Mouse (Mus musculus) forebrain, embryonic 11.5 days (tissue): Measurements from ENCODE around the gene Nedd9. TPM values are rescaled to one million over a fixed set of nuclear protein-coding genes. Genes with fewer than 3 reads are reported as not detected.

Experiments used
- ATAC-seq: fragments of 200-750 bp; cut with Nextera tagmentation; replicated peaks from 2 replicates; pipeline ENCODE4 v1.8.0; 2017; ENCODE audit warnings: moderate TSS enrichment; ENCODE audit not compliant: low FRiP score
- DNase-seq: peaks from one replicate; pipeline ENCODE4 v3.0.0-alpha.2; 2017; ENCODE audit warnings: low spot score
- H3K27ac ChIP-seq: fragments of 300-500 bp; sonication (generic); 2 replicates; pipeline ENCODE4 v1.5.1; 2014; ENCODE audit warnings: low read depth, low read length
- H3K27me3 ChIP-seq: fragments of 300-500 bp; sonication (generic); 2 replicates; pipeline ENCODE4 v1.6.1; 2014; ENCODE audit warnings: mild to moderate bottlenecking, low read length, mixed read lengths; ENCODE audit not compliant: control insufficient read depth, insufficient read depth
- H3K36me3 ChIP-seq: fragments of 300-500 bp; sonication (generic); 2 replicates; pipeline ENCODE4 v1.6.1; 2014; ENCODE audit warnings: mild to moderate bottlenecking, low read length, moderate library complexity, mixed read lengths; ENCODE audit not compliant: control insufficient read depth, insufficient read depth
- H3K4me1 ChIP-seq: fragments of 300-500 bp; sonication (generic); replicated peaks from 2 replicates; pipeline ENCODE4 v1.6.1; 2014; ENCODE audit warnings: low read length, mixed read lengths; ENCODE audit not compliant: control insufficient read depth, insufficient read depth
- H3K4me2 ChIP-seq: fragments of 300-500 bp; sonication (generic); 2 replicates; pipeline ENCODE4 v1.6.1; 2014; ENCODE audit warnings: low read depth, mild to moderate bottlenecking, low read length, moderate library complexity, mixed read lengths; ENCODE audit not compliant: severe bottlenecking
- H3K4me3 ChIP-seq: fragments of 300-500 bp; sonication (generic); 2 replicates; pipeline ENCODE4 v1.5.1; 2014; ENCODE audit warnings: low read depth, low read length
- H3K9ac ChIP-seq: fragments of 300-500 bp; sonication (generic); 2 replicates; pipeline ENCODE4 v1.6.1; 2014; ENCODE audit warnings: low read length
- H3K9me3 ChIP-seq: fragments of 300-500 bp; sonication (generic); 2 replicates; pipeline ENCODE4 v1.6.1; 2016; ENCODE audit warnings: low read length, mixed read lengths; ENCODE audit not compliant: control insufficient read depth
- WGBS: fragments of 180-500 bp; shearing (Covaris S2); extraction: QIAGEN DNeasy Blood & Tissue Kit; methylation state at CpG from one replicate; pipeline ENCODE4 v1.1.7; 2014; 5-methylcytosine and 5-hydroxymethylcytosine counted together
- polyA plus RNA-seq: library from polyadenylated mRNA; unstranded; fragments of >200 nt; fragmentation: Nextera tagmentation; extraction: Ambion mirVana; gene quantifications from 2 replicates; pipeline ENCODE4 v1.2.1, GENCODE M21; 2014

The Nedd9 gene
- polyA plus RNA-seq, 1 experiment from 2014 or later = 27.0 TPM

GRCm38 (mm10) chr13:41487409-41487743 is 214 bp upstream of the Nedd9 start:
- H3K4me3 ChIP-seq = no peak overlapping the region
- H3K27ac ChIP-seq = no peak overlapping the region
- H3K36me3 ChIP-seq = no peaks in the 10 kb centered on the region
- ATAC-seq (no peak), DNase-seq (no peak)
- H3K27me3 ChIP-seq = no peaks in the 10 kb centered on the region
- no peaks in the 10 kb centered on the region; the same call in 1 of the 2 replicates for H3K4me1 ChIP-seq
- H3K4me2 ChIP-seq = no peak overlapping the region
- H3K9me3 ChIP-seq = no peaks in the 10 kb centered on the region
- 92% methylated on average over 2 of the region's 2 CpGs for WGBS
- no peak overlapping the region for H3K9ac ChIP-seq

GRCm38 (mm10) chr13:41483966-41484365 is 3.2 kb downstream of the Nedd9 start:
- Histone ChIP-seq H3K4me2 (no peak overlapping the region), H3K36me3 (no peaks in the 10 kb centered on the region), H3K4me3 (no peak overlapping the region), H3K9ac (no peak overlapping the region), H3K9me3 (no peaks in the 10 kb centered on the region), H3K4me1 (no peaks in the 10 kb centered on the region; the same call in 1 of the 2 replicates), H3K27ac (no peak overlapping the region), H3K27me3 (no peaks in the 10 kb centered on the region)
- DNase-seq = no peak
- WGBS = 90% methylated on average over 7 of the region's 7 CpGs
- no peak for ATAC-seq

- H3K27ac ChIP-seq = no peak overlapping the region
- ATAC-seq = peak; percentile 56
Measured at GRCm38 (mm10) chr13:41482408-41483011, 4.7 kb downstream of the Nedd9 start.

GRCm38 (mm10) chr13:41479737-41480435 is 7.3 kb downstream of the Nedd9 start:
- WGBS = 77% methylated on average over 14 of the region's 15 CpGs
- Histone ChIP-seq H3K4me2 (no peak overlapping the region), H3K4me1 (no peaks in the 10 kb centered on the region; the same call in 1 of the 2 replicates), H3K27ac (no peak overlapping the region), H3K4me3 (no peak overlapping the region), H3K36me3 (no peaks in the 10 kb centered on the region), H3K9ac (no peak overlapping the region), H3K27me3 (no peaks in the 10 kb centered on the region), H3K9me3 (no peaks in the 10 kb centered on the region)
- ATAC-seq = no peak
- DNase-seq = no peak

More at GRCm38 (mm10) chr13:41482408-41483011, 4.7 kb downstream of the Nedd9 start:
- Histone ChIP-seq H3K4me2 (no peak overlapping the region), H3K9me3 (no peaks in the 10 kb centered on the region), H3K36me3 (no peaks in the 10 kb centered on the region), H3K9ac (no peak overlapping the region), H3K4me1 (no peaks in the 10 kb centered on the region; the same call in 1 of the 2 replicates), H3K4me3 (no peak overlapping the region), H3K27me3 (no peaks in the 10 kb centered on the region)
- DNase-seq = no peak
- 7% methylated on average over 3 of the region's 3 CpGs for WGBS

GRCm38 (mm10) chr13:41476216-41476615 is 10.9 kb downstream of the Nedd9 start:
- no peak for ATAC-seq
- DNase-seq = no peak
- Histone ChIP-seq H3K4me3 (no peak overlapping the region), H3K27ac (no peak overlapping the region), H3K36me3 (no peaks in the 10 kb centered on the region), H3K4me2 (no peak overlapping the region), H3K9ac (no peak overlapping the region), H3K9me3 (no peaks in the 10 kb centered on the region), H3K4me1 (no peaks in the 10 kb centered on the region), H3K27me3 (no peaks in the 10 kb centered on the region)
- WGBS = 54% methylated on average over 4 of the region's 4 CpGs

GRCm38 (mm10) chr13:41474365-41474764 is 12.8 kb downstream of the Nedd9 start:
- no peaks in the 10 kb centered on the region for H3K27me3 ChIP-seq
- no peak overlapping the region for H3K9ac ChIP-seq
- H3K36me3 ChIP-seq = no peaks in the 10 kb centered on the region
- H3K4me3 ChIP-seq = no peak overlapping the region
- no peak overlapping the region for H3K4me2 ChIP-seq
- H3K27ac ChIP-seq = no peak overlapping the region
- 86% methylated on average over 5 of the region's 5 CpGs for WGBS
- no peak for DNase-seq
- ATAC-seq = no peak
- no peaks in the 10 kb centered on the region for H3K4me1 ChIP-seq
- no peaks in the 10 kb centered on the region for H3K9me3 ChIP-seq

GRCm38 (mm10) chr13:41473504-41473903 is 13.7 kb downstream of the Nedd9 start:
- ATAC-seq (no peak), DNase-seq (no peak)
- Histone ChIP-seq H3K27me3 (no peaks in the 10 kb centered on the region), H3K36me3 (no peaks in the 10 kb centered on the region), H3K9ac (no peak overlapping the region), H3K4me2 (no peak overlapping the region), H3K27ac (no peak overlapping the region), H3K9me3 (no peaks in the 10 kb centered on the region), H3K4me3 (no peak overlapping the region), H3K4me1 (no peaks in the 10 kb centered on the region)
- WGBS = 93% methylated on average over 4 of the region's 4 CpGs

GRCm38 (mm10) chr13:41472878-41473424 is 14.2 kb downstream of the Nedd9 start:
- no peaks in the 10 kb centered on the region for H3K9me3 ChIP-seq
- H3K4me2 ChIP-seq = no peak overlapping the region
- no peak overlapping the region for H3K9ac ChIP-seq
- ATAC-seq = no peak
- H3K27me3 ChIP-seq = no peaks in the 10 kb centered on the region
- no peaks in the 10 kb centered on the region for H3K36me3 ChIP-seq
- no peak for DNase-seq
- H3K4me3 ChIP-seq = no peak overlapping the region
- no peak overlapping the region for H3K27ac ChIP-seq
- no peaks in the 10 kb centered on the region for H3K4me1 ChIP-seq
- 87% methylated on average over 5 of the region's 5 CpGs for WGBS
